Mouse (Mus musculus) spleen, adult 2 months (tissue): Measurements from ENCODE around the gene Csdc2.
"Not testable (repeated sequence)": the region's sequence is repeated elsewhere in the genome, so short reads cannot be mapped to it uniquely, and the experiment has no call there.

Source experiments
- CTCF ChIP-seq: fragments of 200-500 bp; IDR thresholded peaks from 2 replicates; pipeline ENCODE4 v1.5.1; 2011; ENCODE audit warnings: mild to moderate bottlenecking, inconsistent platforms; ENCODE audit not compliant: insufficient read depth, insufficient read length, insufficient replicate concordance; ENCODE audit errors: extremely low read depth
- POLR2A ChIP-seq: fragments of 200-500 bp; IDR thresholded peaks from 2 replicates; pipeline ENCODE4 v1.6.1; 2011; ENCODE audit warnings: low read depth, low read length, inconsistent platforms

DNA sequence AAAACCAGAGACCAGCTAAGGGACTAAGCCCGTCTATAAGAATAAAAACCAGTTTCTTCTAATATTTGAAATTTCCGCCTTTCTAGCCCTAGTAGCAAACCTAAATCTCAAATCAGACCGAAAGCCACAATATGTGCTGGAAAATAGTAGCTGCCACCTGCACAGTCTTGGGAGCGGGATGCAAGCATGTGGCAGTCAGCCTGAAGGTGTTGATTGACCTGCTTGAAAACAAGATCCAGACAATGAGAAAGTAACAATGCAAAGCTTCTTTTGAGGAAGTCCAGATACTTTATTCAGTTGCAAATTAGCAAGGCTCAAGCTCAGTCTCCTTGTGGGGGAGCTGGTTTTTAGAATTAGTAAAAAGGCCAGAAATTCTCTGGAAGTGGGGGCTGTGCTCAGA is 33.9 kb downstream of the Csdc2 start:
- not testable (repeated sequence) for TF ChIP-seq CTCF, POLR2A
